Mouse (Mus musculus) kidney, adult 2 months (tissue): ENCODE measurements around the gene Sema4d. TPM values are rescaled to one million over a fixed set of nuclear protein-coding genes. Genes with fewer than 3 reads are reported as not detected.

Source experiments
- DNase-seq: peaks from one replicate; pipeline ENCODE4 v3.0.0; 2021
- H3K27ac ChIP-seq: fragments of 200-500 bp; 2 replicates; pipeline ENCODE4 v1.5.1; 2012; ENCODE audit warnings: low read depth, low read length, control low read depth, inconsistent platforms; ENCODE audit not compliant: insufficient read depth
- H3K27me3 ChIP-seq: fragments of 200-500 bp; replicated peaks from 2 replicates; pipeline ENCODE4 v1.6.1; 2012; ENCODE audit warnings: mild to moderate bottlenecking, moderate library complexity, low read length, inconsistent platforms; ENCODE audit not compliant: control insufficient read depth, insufficient read depth
- H3K36me3 ChIP-seq: fragments of 200-500 bp; 2 replicates; pipeline ENCODE4 v1.6.1; 2012; ENCODE audit warnings: mild to moderate bottlenecking, moderate library complexity, low read length, inconsistent platforms; ENCODE audit not compliant: control insufficient read depth, insufficient read depth
- H3K4me1 ChIP-seq: fragments of 200-500 bp; 2 replicates; pipeline ENCODE4 v1.6.1; 2011; ENCODE audit warnings: low read length; ENCODE audit not compliant: control insufficient read depth, insufficient read depth
- H3K4me3 ChIP-seq: fragments of 200-500 bp; 2 replicates; pipeline ENCODE4 v1.5.1; 2011; ENCODE audit warnings: mild to moderate bottlenecking, low read depth, low read length, control low read depth; ENCODE audit not compliant: insufficient read depth
- CTCF ChIP-seq: fragments of 200-500 bp; conservative IDR thresholded peaks from 2 replicates; pipeline ENCODE4 v1.5.1; 2011; ENCODE audit warnings: low read depth, mild to moderate bottlenecking, control low read depth, low read length, moderate library complexity, mixed read lengths; ENCODE audit not compliant: insufficient read depth, insufficient read length
- POLR2A ChIP-seq: fragments of 200-500 bp; IDR thresholded peaks from one replicate; pipeline ENCODE4 v1.6.1; 2011; ENCODE audit warnings: low read depth, low read length, control low read depth
- WGBS: fragments of 180-500 bp; shearing (Covaris S2); methylation state at CpG from one replicate; pipeline ENCODE4 v1.1.7; 2018; 5-methylcytosine and 5-hydroxymethylcytosine counted together
- polyA plus RNA-seq: library from polyadenylated mRNA; depleted of rRNA; stranded (reverse); fragments of >200 nt; gene quantifications from 2 replicates; pipeline ENCODE4 v1.2.3, GENCODE M21; 2012

The Sema4d gene
- polyA plus RNA-seq, 1 experiment, result 93.2 TPM

DNA sequence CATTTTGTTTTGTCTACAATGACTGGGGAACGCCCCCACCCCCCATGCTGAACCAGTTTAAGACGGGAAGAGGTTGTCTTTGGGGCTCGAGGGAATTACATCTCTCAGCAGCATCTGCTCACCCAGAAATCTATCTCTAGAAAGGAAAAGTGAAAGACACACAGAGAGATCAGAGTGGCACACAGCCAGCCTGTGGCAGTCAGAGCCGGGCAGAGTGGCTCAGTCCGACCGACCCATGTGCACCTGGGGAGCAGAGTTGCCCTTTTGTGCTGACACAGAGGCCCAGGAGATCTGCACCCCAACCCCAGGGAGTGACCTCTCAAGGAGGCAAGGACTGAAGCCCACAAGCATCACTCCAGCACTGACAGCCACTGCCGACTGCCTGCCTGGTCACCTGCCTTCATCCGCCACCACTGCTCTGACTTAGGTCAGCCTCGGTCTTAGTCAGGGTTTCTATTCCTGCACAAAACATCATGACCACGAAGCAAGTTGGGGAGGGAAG, 50.9 kb downstream of the Sema4d start:
- 59% methylated on average over 10 of the region's 10 CpGs for WGBS
- H3K4me1 ChIP-seq, result peaks cover 28% of the 10 kb centered on the region
- H3K36me3 ChIP-seq, result no peaks in the 10 kb centered on the region
- H3K27me3 ChIP-seq, result no peaks in the 10 kb centered on the region
- no peak for TF ChIP-seq POLR2A
- no peak for TF ChIP-seq CTCF
- no peak overlapping the region for H3K4me3 ChIP-seq
- H3K27ac ChIP-seq, result no peak overlapping the region
- peak; percentile 66 for DNase-seq

DNA sequence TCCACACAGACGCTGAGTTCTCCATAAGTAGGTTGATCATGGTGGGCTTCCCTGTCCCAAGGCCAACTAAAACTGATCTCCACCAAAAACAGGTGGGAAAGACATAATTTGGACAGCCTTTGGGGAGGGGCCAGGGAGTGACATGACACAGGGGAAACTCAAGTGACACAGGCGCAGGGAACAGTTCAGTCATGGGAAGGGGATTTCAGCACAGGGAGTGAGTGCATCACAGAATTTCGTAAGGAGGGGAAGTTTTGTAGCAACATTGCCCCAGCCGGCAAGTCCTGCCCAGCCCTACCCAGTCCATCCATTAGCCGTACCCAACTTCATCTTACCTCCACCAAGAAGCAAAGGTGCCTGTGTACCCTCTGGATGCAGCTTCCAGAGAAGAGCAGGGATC, 52.8 kb downstream of the Sema4d start:
- no peaks in the 10 kb centered on the region for H3K27me3 ChIP-seq
- H3K36me3 ChIP-seq, result no peaks in the 10 kb centered on the region
- no peak overlapping the region for H3K4me3 ChIP-seq
- WGBS, result 87% methylated on average over 5 of the region's 5 CpGs
- DNase-seq, result no peak
- H3K4me1 ChIP-seq, result peaks cover 30% of the 10 kb centered on the region
- no peak for TF ChIP-seq CTCF
- no peak for TF ChIP-seq POLR2A
- H3K27ac ChIP-seq, result peak overlapping the region; percentile 60; the same call in 1 of the 2 replicates

DNA sequence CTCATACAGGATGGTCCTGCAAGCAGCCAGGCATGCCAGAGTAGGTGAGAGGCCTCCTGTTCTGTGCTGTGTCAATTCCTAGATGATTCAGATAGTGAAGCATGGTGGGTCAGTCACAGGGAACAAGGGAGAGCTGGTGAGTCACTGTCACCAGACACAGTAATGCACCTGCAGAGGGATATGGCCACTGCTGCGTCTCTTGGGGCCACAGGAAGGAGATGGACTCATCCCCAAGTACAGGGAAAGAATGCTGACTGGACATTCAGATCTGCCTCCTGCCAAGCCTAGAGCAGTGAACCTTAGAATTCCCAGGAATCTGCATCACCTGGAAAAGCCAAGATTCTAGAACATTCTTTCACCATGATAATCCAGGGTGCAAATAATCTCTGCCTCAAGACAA, 53.8 kb downstream of the Sema4d start:
- H3K4me1 ChIP-seq, result peaks cover 26% of the 10 kb centered on the region
- DNase-seq, result peak; percentile 89
- no peaks in the 10 kb centered on the region for H3K36me3 ChIP-seq
- H3K27ac ChIP-seq, result peak overlapping the region; percentile 60
- H3K4me3 ChIP-seq, result no peak overlapping the region
- TF ChIP-seq CTCF (no peak), POLR2A (no peak)
- 28% methylated on average over 1 of the region's 1 CpGs for WGBS
- no peaks in the 10 kb centered on the region for H3K27me3 ChIP-seq

DNA sequence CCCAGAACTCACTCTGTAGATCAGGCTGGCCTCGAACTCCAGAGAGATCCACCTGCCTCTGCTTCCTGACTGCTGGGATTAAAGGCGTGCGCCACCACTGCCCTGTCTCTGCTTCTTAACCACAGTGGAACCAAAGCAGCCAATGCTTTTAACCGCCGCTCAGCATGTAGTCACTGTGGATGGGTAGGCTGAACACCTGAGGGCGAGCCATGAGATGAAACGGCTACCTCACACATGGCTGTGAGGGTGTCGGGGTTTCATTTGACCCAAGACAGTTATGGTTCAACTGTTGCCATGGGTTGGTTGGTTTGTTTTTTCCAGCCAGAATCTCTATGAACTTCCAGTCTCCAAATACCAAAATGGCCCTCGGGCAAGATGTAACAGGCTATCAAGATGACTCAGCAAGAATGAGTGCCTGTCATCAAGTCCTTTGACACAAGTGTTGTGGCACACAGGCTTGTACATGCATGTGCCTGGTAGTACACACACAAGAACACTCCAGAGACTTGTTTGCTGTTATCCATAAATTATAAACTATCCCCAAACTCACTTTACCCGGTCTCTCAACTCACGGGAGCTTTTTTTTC, 54.9 kb downstream of the Sema4d start:
- no peak for TF ChIP-seq CTCF
- TF ChIP-seq POLR2A, result no peak
- H3K27ac ChIP-seq, result no peak overlapping the region
- H3K4me1 ChIP-seq, result peaks cover 24% of the 10 kb centered on the region
- no peak overlapping the region for H3K4me3 ChIP-seq
- H3K27me3 ChIP-seq, result no peaks in the 10 kb centered on the region
- WGBS, result 86% methylated on average over 11 of the region's 11 CpGs
- no peaks in the 10 kb centered on the region for H3K36me3 ChIP-seq
- DNase-seq, result no peak

DNA sequence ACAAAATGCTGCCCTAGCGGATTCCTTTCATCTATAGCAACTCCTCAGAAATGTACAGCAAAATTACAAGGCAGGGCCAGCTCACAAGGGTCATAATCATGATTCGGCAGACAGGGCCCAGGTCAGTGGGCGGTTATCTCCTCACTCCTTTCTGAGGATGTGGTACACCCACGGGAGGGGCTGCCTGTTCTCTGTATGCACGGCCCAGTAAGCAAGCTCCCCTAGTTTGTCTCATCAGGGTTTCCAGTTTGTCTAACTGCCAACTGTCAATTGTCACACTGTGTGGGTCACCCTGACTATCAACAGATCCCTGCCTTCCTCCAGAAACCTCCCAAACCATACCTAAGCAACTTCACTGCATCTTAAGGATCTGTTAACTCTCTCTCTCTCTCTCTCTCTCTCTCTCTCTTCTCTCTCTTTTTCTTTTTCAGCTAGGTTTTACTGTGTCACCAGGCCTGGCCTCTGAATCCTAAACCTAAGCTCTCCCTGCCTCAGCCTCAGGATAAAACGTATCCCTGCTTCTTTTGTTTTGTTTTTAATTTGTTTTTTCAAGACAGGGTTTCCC, 55.5 kb downstream of the Sema4d start:
- Histone ChIP-seq H3K36me3 (no peaks in the 10 kb centered on the region), H3K4me3 (no peak overlapping the region), H3K4me1 (peaks cover 24% of the 10 kb centered on the region), H3K27me3 (no peaks in the 10 kb centered on the region), H3K27ac (no peak overlapping the region)
- 61% methylated on average over 6 of the region's 6 CpGs for WGBS
- no peak for TF ChIP-seq POLR2A
- no peak for TF ChIP-seq CTCF
- DNase-seq, result no peak

DNA sequence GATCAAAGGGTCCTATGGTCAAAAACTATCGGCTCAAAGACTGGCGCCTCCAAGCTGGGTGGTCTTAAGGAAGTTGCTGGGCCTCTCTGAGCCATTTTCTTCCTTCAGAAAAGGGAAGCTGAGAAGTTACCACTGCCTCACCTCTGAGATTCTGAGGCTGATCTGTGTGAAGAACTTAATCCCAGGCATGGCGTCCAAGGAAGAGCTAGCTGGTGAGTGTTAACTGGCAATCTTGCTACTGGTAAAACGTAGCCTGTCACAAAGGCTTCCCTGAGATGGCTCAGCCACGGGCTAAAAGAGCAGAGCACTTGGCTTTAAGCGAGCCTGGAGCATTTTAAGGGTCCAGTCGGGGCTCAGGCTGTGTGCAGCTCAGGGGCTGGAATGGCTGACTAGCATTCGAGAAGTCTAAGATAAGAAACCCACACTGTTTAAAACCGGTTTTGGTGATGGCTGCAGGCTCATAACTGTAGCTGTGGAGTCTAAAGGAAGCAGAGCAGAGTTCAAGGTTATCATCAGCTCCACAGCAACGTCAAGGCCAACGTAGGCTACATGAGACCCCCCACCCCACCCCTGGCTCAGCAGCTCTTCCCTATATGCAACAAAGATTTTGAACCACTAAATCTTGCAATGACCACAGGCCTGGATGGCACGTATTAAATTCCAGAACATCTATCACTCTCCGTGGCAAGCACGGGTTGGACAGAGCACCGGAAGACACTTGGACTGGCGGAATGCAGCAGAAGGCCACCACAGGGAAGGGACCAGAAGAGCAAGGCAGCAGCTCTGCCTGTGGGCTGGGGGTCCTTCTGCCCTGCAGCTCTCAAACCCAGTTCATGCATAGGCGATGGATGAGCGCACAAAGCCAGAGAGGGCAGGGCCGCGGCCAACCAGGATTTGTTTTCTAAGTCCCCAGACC, 56.3 kb downstream of the Sema4d start:
- WGBS, result 60% methylated on average over 20 of the region's 20 CpGs
- DNase-seq, result no peak
- H3K4me3 ChIP-seq, result no peak overlapping the region
- TF ChIP-seq CTCF (no peak), POLR2A (no peak)
- no peak overlapping the region for H3K27ac ChIP-seq
- no peaks in the 10 kb centered on the region for H3K36me3 ChIP-seq
- H3K4me1 ChIP-seq, result peaks cover 19% of the 10 kb centered on the region
- no peaks in the 10 kb centered on the region for H3K27me3 ChIP-seq
